Mouse (Mus musculus): ENCODE measurements around the gene Pitx2. TPM values are rescaled to one million over a fixed set of nuclear protein-coding genes. Genes with fewer than 3 reads are reported as not detected.
A peak's percentile ranks its signal among the peaks of the same experiment; 100 is the strongest.

The Pitx2 gene
- polyA plus RNA-seq, 1 experiment from 2014 or later, result 19.2 TPM

DNA sequence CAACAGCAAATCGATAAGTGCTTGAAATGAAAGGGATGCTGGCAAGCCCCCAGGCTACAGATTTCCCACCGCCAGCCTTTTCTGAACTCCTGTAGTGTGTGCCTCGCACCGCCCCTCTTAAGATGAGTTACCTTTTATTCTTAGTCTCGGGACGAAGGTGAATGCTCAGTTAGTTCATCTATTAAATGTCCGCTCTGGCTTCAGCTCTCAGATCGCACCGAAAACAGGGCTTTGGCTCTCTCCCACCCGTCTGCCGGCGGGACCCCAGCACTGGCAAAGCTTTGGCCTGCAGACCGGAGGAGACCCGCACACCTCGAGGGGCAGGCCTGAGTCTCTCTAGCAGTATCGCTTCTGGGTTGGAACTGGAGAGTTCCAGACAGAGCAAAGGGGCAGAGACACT lies 4.6 kb upstream of the Pitx2 start:
- Histone ChIP-seq H3K27me3 (peaks cover 87% of the 10 kb centered on the region), H3K4me3 (no peak overlapping the region), H3K27ac (no peak overlapping the region), H3K4me1 (replicated peaks) (peaks cover 13% of the 10 kb centered on the region), H3K9me3 (replicated peaks) (no peaks in the 10 kb centered on the region), H3K36me3 (no peaks in the 10 kb centered on the region), H3K4me2 (no peak overlapping the region), H3K9ac (no peak overlapping the region)
- ATAC-seq (replicated peaks; ENCODE audit: insufficient number of reproducible peaks, insufficient read depth, low FRiP score, low read depth), result no peak
- WGBS, result 4% methylated on average over 16 of the region's 16 CpGs

DNA sequence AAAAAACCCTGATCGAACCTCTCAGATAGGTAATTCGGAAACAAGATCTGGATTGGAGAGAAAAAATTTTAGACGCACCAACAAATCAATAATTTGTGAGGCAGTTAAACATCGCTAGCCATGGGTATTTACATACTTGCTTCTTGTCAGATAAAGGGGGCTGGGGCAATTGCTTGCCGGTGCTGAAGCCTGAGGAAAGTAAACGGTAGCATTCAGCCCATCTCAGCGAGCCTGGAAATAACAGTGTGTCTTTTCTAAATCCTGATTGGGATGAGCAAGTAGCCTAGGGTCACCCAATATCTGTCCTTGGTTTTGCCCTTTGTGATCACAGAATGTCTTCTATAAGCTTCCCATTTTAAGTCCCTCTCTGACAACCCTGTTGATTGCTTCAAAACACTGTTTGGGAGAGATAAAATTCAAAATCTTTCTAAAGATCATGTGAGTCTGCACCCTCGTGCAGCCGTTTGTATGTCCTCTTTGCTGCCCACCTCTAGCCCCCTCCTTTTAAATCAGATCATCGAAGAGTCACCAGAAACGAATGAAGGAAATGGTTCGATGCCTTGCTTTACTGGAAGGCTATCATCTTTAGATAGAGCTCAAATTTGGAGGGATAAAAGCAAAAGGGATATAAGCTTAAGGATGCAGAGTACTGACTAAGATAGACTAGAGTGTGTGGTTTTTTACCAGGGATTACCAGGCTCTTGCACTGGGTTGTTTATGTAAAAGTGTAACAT lies 3.7 kb upstream of the Pitx2 start:
- H3K27me3 ChIP-seq, result peaks cover 87% of the 10 kb centered on the region
- WGBS, result 7% methylated on average over 12 of the region's 12 CpGs
- ATAC-seq (replicated peaks; ENCODE audit: insufficient number of reproducible peaks, insufficient read depth, low FRiP score, low read depth), result no peak
- H3K9ac ChIP-seq, result no peak overlapping the region
- no peak overlapping the region for H3K27ac ChIP-seq
- H3K4me2 ChIP-seq, result no peak overlapping the region
- peaks cover 15% of the 10 kb centered on the region for H3K4me1 ChIP-seq (replicated peaks)
- H3K36me3 ChIP-seq, result no peaks in the 10 kb centered on the region
- H3K9me3 ChIP-seq (replicated peaks), result no peaks in the 10 kb centered on the region
- H3K4me3 ChIP-seq, result no peak overlapping the region

DNA sequence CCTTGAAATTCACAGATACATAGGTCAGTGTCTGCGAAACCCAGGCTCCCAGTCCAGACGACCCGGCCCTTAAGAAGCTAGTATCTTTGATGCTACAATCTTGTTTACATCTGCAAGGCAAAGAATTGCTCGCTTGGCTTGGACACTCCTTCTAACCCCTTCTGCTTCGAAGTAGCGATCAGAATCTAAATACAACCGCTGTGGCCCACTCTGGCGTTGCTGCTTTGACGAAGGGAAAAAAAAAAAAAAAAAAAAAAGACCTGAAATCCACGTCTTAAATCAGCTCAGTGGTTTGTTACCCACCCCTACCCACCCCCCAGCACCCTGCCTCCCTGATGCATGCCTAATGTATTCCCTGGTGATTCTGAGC lies 3.1 kb upstream of the Pitx2 start:
- Histone ChIP-seq H3K27me3 (peaks cover 88% of the 10 kb centered on the region), H3K36me3 (no peaks in the 10 kb centered on the region), H3K4me3 (no peak overlapping the region), H3K27ac (no peak overlapping the region), H3K9ac (no peak overlapping the region), H3K4me2 (no peak overlapping the region), H3K9me3 (replicated peaks) (no peaks in the 10 kb centered on the region), H3K4me1 (replicated peaks) (peaks cover 15% of the 10 kb centered on the region)
- ATAC-seq (replicated peaks; ENCODE audit: insufficient number of reproducible peaks, insufficient read depth, low FRiP score, low read depth), result no peak
- WGBS, result 5% methylated on average over 10 of the region's 10 CpGs

DNA sequence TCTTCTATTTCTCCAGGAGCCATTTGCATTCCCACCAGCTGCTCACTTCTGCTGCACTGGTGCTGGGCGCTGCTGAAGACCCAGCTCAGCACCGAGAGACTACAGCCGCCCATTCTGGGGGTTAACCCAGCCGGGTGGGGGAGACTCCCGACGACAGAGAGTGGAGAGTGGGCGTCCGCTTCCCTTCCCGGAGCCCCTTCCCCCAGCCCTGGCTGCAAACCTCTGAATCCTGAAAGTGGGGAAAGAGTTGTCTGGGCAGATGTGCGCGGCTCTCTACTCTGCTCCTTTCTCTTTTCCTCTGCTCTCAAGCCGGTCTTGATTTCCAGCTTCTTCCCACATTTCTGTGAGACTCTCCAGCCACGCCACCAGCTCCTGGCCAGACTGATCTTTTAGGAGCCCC lies 2.6 kb upstream of the Pitx2 start:
- peak overlapping the region; percentile 28; the same call in 1 of the 2 replicates for H3K4me2 ChIP-seq
- peaks cover 88% of the 10 kb centered on the region for H3K27me3 ChIP-seq
- H3K9me3 ChIP-seq (replicated peaks), result no peaks in the 10 kb centered on the region
- 0 out of 2 replicates have a peak overlapping the region, but pooled peaks have one; percentile 10 for H3K4me3 ChIP-seq
- H3K9ac ChIP-seq, result no peak overlapping the region
- no peak for ATAC-seq (replicated peaks; ENCODE audit: insufficient number of reproducible peaks, insufficient read depth, low FRiP score, low read depth)
- under 1% methylated on average over 13 of the region's 13 CpGs for WGBS
- peaks cover 15% of the 10 kb centered on the region for H3K4me1 ChIP-seq (replicated peaks)
- H3K27ac ChIP-seq, result no peak overlapping the region
- H3K36me3 ChIP-seq, result no peaks in the 10 kb centered on the region

DNA sequence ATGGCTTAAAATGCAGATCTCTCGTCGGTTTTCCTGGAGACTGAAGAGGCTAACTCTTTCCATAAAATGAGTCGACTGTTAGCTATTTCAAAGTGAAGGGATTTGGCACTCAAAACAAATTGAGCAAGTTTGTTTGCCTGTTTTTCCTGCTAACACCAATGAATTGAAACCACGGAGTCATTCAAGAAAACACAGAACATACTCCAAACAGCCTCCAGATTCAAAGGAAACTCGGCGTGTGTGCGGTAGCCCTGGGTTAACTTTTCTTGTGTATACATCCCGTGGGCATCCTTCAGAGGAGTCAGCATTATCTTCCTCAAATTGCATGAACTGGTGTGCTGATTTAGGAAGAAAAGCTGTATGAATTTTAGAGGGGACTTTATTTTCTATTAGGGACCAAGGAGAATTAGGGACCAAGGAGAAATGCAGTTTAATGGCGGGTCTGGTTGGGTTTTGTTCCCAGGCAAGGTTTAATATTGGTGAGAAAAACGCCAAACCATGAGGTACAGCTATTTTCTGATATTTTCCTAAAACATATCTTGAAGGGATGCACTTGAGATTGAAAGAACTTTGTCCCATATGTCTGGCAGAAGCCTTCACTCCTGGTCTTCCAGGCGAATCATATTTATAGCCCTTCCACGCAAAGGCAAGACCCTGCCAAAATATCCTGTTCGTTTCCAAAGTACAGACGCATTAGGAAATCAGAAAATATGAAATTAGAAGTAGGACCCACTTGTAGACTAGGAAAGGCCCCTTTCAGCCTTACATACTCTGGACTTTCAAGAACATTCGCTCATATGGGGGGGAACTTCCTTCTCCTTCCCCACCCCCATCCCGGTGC lies 1.7 kb upstream of the Pitx2 start:
- Histone ChIP-seq H3K4me3 (no peak overlapping the region), H3K27ac (no peak overlapping the region), H3K27me3 (peaks cover 88% of the 10 kb centered on the region), H3K4me2 (no peak overlapping the region), H3K9me3 (replicated peaks) (no peaks in the 10 kb centered on the region), H3K36me3 (no peaks in the 10 kb centered on the region), H3K4me1 (replicated peaks) (peaks cover 17% of the 10 kb centered on the region), H3K9ac (no peak overlapping the region)
- no peak for ATAC-seq (replicated peaks; ENCODE audit: insufficient number of reproducible peaks, insufficient read depth, low FRiP score, low read depth)
- 5% methylated on average over 16 of the region's 16 CpGs for WGBS

DNA sequence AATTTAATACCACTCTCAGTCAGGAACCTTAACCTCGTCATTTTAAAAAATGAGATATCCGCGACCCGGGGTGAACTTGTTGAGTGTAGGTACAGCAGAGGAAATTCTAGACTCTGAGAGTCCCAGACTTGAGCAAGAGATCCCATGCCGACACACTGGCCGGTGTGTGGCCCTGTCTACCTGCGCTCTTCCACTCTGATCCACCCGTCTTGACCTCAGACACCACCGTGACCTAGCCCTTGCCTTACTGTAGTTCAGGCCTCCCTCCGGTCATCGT lies 1.1 kb upstream of the Pitx2 start:
- Histone ChIP-seq H3K4me3 (no peak overlapping the region), H3K4me2 (no peak overlapping the region)
- 4% methylated on average over 11 of the region's 11 CpGs for WGBS

DNA sequence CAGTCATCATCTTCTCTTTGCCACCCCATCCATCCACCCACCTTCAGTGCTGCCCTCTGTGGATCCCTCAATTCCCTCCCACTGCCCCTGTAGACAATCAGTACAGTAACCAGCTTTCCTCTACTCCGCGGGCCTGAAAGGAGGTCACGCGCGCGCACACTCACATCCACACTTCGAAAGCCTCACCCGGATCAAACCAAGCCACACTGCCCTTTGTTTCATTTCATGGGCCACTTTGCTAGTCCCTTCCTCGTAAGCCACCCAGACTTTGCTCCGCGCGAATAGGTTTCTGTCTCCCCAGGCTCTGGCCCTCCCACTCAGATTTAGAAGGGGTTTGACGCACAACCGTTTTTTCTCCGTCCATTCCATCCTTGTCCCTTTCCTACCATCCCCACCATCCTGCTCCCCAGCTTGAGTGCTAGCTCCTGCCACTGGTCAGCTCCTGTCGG lies 494 bp upstream of the Pitx2 start:
- H3K4me2 ChIP-seq, result peak overlapping the region; percentile 84
- ATAC-seq (replicated peaks; ENCODE audit: insufficient number of reproducible peaks, insufficient read depth, low FRiP score, low read depth), result no peak

More for the DNA sequence above, 1.1 kb upstream of the Pitx2 start:
- Histone ChIP-seq H3K27me3 (peaks cover 88% of the 10 kb centered on the region), H3K4me1 (replicated peaks) (peaks cover 22% of the 10 kb centered on the region), H3K27ac (no peak overlapping the region), H3K36me3 (no peaks in the 10 kb centered on the region), H3K9me3 (replicated peaks) (no peaks in the 10 kb centered on the region), H3K9ac (no peak overlapping the region)
- ATAC-seq (replicated peaks; ENCODE audit: insufficient number of reproducible peaks, insufficient read depth, low FRiP score, low read depth), result no peak

DNA sequence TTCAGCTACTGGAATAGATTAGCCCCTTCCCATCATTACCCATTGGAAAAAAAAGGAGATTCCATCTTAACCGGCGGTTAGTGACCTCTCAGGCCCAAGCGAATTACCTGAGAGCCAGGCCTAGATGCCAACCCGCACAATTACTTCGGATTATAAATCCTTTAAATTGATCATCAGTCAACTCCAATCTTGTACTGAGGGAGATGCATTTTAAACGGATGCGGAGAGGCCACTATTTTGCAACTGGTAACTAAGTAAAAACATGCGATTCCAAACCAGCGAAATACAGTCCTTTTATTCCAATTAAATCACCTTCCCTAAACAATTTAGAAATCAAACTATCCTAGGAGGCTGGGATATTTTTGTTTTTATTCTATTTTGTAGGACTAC lies 818 bp downstream of the Pitx2 start:
- ATAC-seq (replicated peaks; ENCODE audit: insufficient number of reproducible peaks, insufficient read depth, low FRiP score, low read depth), result no peak
- H3K4me2 ChIP-seq, result peak overlapping the region; percentile 84; the same call in 1 of the 2 replicates
- peaks cover 34% of the 10 kb centered on the region for H3K4me1 ChIP-seq (replicated peaks)
- no peaks in the 10 kb centered on the region for H3K9me3 ChIP-seq (replicated peaks)
- H3K36me3 ChIP-seq, result no peaks in the 10 kb centered on the region
- peak overlapping the region; percentile 47 for H3K4me3 ChIP-seq
- H3K9ac ChIP-seq, result no peak overlapping the region
- H3K27ac ChIP-seq, result no peak overlapping the region
- WGBS, result 4% methylated on average over 9 of the region's 9 CpGs
- peaks cover 93% of the 10 kb centered on the region for H3K27me3 ChIP-seq

More for the DNA sequence above, 494 bp upstream of the Pitx2 start:
- Histone ChIP-seq H3K9me3 (replicated peaks) (no peaks in the 10 kb centered on the region), H3K4me3 (peak overlapping the region; percentile 47), H3K27me3 (peaks cover 92% of the 10 kb centered on the region), H3K4me1 (replicated peaks) (peaks cover 28% of the 10 kb centered on the region), H3K36me3 (no peaks in the 10 kb centered on the region), H3K9ac (no peak overlapping the region), H3K27ac (no peak overlapping the region)
- WGBS, result 2% methylated on average over 16 of the region's 16 CpGs

DNA sequence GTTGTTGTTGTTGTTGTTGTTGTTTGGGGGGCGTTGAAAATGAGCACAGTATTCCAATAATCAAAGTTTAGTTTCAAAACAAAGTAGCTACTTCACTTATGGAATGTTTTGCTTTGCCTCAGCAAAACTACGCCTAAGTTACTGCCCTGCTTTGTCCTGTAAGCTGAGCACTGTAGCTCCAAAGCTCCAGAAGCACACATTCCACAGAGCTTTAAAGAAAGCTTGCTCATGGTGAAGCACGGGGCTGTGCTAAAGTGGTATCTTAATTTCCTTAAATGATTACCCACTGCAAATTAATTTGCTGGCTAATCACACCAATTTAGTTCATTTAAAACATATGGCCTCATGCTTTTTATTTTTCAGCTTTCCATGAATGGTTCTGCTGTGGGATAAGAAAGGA lies 1.5 kb downstream of the Pitx2 start:
- ATAC-seq (replicated peaks; ENCODE audit: insufficient number of reproducible peaks, insufficient read depth, low FRiP score, low read depth), result no peak
- H3K9me3 ChIP-seq (replicated peaks), result no peaks in the 10 kb centered on the region
- H3K4me2 ChIP-seq, result no peak overlapping the region
- H3K4me3 ChIP-seq, result no peak overlapping the region
- WGBS, result 8% methylated on average over 3 of the region's 3 CpGs
- H3K27me3 ChIP-seq, result peaks cover 93% of the 10 kb centered on the region
- H3K9ac ChIP-seq, result no peak overlapping the region
- peaks cover 34% of the 10 kb centered on the region for H3K4me1 ChIP-seq (replicated peaks)
- no peaks in the 10 kb centered on the region for H3K36me3 ChIP-seq
- H3K27ac ChIP-seq, result no peak overlapping the region

DNA sequence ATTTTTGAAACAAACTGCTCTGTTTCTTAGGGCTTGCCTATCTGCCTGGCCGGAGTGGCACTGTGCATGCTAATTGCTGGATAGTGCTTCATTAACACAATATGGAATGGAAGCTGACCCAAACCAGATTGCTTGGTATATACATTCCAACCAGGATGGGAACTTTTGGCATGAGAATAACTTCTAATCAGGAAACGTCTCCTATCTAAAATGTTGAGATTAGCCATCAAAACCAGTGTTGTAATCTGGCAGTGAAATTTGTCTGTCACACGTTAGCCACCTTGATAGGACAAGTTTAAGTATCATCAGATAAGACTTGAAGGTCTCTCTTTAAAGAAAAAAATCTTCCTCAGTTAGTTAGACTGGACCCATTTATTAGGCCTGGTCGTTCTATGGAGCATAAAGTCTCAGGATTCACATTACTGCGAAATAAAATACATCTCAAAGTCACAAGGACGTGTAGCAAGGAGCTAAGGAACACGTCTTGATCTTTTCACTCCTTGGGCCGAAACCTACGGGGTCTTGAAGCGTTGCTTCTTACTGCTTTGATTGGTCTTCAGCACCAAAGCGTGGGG lies 2.1 kb downstream of the Pitx2 start:
- H3K4me2 ChIP-seq, result no peak overlapping the region
- H3K4me3 ChIP-seq, result no peak overlapping the region
- peaks cover 91% of the 10 kb centered on the region for H3K27me3 ChIP-seq
- H3K9ac ChIP-seq, result no peak overlapping the region
- peaks cover 34% of the 10 kb centered on the region for H3K4me1 ChIP-seq (replicated peaks)
- 14% methylated on average over 11 of the region's 11 CpGs for WGBS
- no peak overlapping the region for H3K27ac ChIP-seq
- H3K36me3 ChIP-seq, result no peaks in the 10 kb centered on the region
- no peak for ATAC-seq (replicated peaks; ENCODE audit: insufficient number of reproducible peaks, insufficient read depth, low FRiP score, low read depth)
- no peaks in the 10 kb centered on the region for H3K9me3 ChIP-seq (replicated peaks)

DNA sequence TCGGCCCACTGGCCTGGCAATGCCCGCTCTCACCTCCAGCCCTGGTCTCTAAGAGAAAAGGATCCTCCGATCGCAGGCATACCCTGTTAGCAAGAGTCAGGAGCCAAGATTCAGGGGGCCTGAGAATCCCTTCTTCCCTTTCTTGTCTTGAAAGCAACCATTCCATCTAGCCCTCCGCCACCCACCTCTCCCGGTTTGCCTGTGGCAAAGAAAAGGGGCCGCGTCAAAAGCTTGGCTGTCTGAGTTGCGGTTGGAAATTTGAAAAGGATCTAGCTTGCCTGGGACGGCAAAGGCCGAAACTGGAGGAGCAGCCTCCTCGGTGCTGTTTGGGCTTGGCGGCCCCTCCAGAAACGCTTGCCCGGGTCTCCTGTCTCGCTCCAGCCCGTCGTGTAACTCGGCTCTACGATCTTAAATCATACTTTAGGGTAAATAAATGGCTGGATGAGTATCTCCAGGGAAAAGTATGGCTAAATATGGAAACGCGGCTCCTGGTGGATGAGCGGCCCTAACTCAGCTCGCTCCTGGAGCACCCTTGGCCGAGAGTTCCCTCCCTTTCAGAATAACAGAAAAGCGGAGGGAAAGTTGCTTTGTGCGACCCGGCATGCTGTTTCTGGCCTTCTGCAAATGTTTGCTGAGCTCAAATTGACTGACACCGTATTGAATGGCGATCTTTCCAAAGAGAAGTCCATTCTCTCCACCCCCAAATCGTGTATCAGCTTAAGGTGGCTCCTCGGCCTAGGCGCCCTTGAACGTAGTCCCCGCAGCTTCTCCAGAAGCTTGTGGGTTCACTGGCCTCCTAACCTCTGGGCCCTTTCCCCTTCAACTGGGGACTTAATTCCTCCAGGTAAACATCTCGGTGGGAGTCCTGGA lies 3.4 kb downstream of the Pitx2 start:
- H3K4me2 ChIP-seq, result peak overlapping the region; percentile 84; the same call in 1 of the 2 replicates
- no peak overlapping the region for H3K9ac ChIP-seq
- H3K4me1 ChIP-seq (replicated peaks), result peaks cover 32% of the 10 kb centered on the region
- peak overlapping the region; percentile 49; the same call in 1 of the 2 replicates for H3K4me3 ChIP-seq
- H3K27me3 ChIP-seq, result peaks cover 93% of the 10 kb centered on the region
- no peaks in the 10 kb centered on the region for H3K9me3 ChIP-seq (replicated peaks)
- H3K36me3 ChIP-seq, result no peaks in the 10 kb centered on the region
- 10% methylated on average over 36 of the region's 36 CpGs for WGBS
- no peak overlapping the region for H3K27ac ChIP-seq
- ATAC-seq (replicated peaks; ENCODE audit: insufficient number of reproducible peaks, insufficient read depth, low FRiP score, low read depth), result no peak
